Mouse (Mus musculus) ES-Bruce4 (cell line): ENCODE measurements at regions not wholly inside any gene's neighbourhood (a gene's known extent, or its start where the extent isn't known, plus 50 kb on each side); places are given as distances from the start of the nearest gene placed in this dataset.

Experiments
- CTCF ChIP-seq: IDR thresholded peaks from one replicate; pipeline ENCODE4 v1.8.1; 2011; ENCODE audit warnings: low read depth, low read length
- EP300 ChIP-seq: IDR thresholded peaks from 2 replicates; pipeline ENCODE4 v1.6.1; 2011; ENCODE audit warnings: low read depth, low read length; ENCODE audit not compliant: insufficient read depth
- POLR2A ChIP-seq: IDR thresholded peaks from one replicate; pipeline ENCODE4 v1.8.1; 2011; ENCODE audit warnings: low read length; ENCODE audit not compliant: insufficient read depth

DNA sequence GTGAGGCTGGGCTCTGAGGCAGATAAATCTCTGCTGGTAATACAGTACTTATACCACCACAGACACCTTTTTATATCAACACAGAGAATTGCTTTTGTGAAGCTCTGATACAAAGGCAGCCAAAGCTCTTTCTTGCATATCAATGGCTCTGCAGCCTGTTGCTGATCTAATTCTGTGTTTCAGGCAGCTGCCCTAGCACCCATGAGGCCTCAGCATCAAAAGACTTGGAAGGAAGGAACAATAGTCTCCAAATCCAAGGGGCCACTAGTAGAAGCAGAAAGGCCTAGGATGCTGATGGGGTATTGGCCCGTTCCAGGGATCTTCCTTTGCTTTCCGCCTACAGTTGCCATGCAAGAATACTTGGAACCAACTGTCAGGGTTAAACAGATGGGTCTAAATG lies 887.9 kb downstream of the Gm9195 start:
- no peak for TF ChIP-seq CTCF
- TF ChIP-seq POLR2A = no peak
- TF ChIP-seq EP300 = no peak
